Mouse (Mus musculus) frontal cortex, adult (tissue): ENCODE measurements around the gene Usp29.
"Not testable (repeated sequence)": the region's sequence is repeated elsewhere in the genome, so short reads cannot be mapped to it uniquely, and the experiment has no call there.

Experiments
- ATAC-seq: cut with Nextera tagmentation; 2 replicates; pipeline ENCODE4 v1.9.2; 2017; ENCODE audit warnings: mild to moderate bottlenecking, moderate library complexity, mixed read lengths; ENCODE audit not compliant: low TSS enrichment

Gene Usp29

GRCm38 (mm10) chr7:6925926-6926730 is 195.8 kb downstream of the Usp29 start:
- ATAC-seq, result no peak

GRCm38 (mm10) chr7:6926731-6926995 is 196.3 kb downstream of the Usp29 start:
- ATAC-seq, result no peak

GRCm38 (mm10) chr7:6929286-6929685 is 198.9 kb downstream of the Usp29 start:
- ATAC-seq, result no peak

- ATAC-seq, result no peak
These were observed 204.4 kb downstream of the Usp29 start for GRCm38 (mm10) chr7:6934741-6935140.

GRCm38 (mm10) chr7:6937040-6937439 is 206.7 kb downstream of the Usp29 start:
- peak; percentile 85 for ATAC-seq

- peak; percentile 67 for ATAC-seq
These were observed 210.4 kb downstream of the Usp29 start for GRCm38 (mm10) chr7:6940761-6941231.

- not testable (repeated sequence) for ATAC-seq
These were observed 217.7 kb downstream of the Usp29 start for GRCm38 (mm10) chr7:6948061-6948460.

GRCm38 (mm10) chr7:6956576-6956975 is 226.2 kb downstream of the Usp29 start:
- ATAC-seq, result no peak

GRCm38 (mm10) chr7:6958574-6958973 is 228.2 kb downstream of the Usp29 start:
- ATAC-seq, result no peak

- no peak for ATAC-seq
These were observed 243.2 kb downstream of the Usp29 start for GRCm38 (mm10) chr7:6973566-6973965.

- ATAC-seq, result no peak
These were observed 246.5 kb downstream of the Usp29 start for GRCm38 (mm10) chr7:6976890-6977289.

GRCm38 (mm10) chr7:6995251-6995650 is 264.9 kb downstream of the Usp29 start, which contains the start of gene Aurkc:
Aurkc (plus strand) TSS chr7:6995300.
- ATAC-seq, result not testable (repeated sequence)

- not testable (repeated sequence) for ATAC-seq
These were observed 268.5 kb downstream of the Usp29 start for GRCm38 (mm10) chr7:6998914-6999313.

GRCm38 (mm10) chr7:7005441-7005840 is 275.1 kb downstream of the Usp29 start:
- not testable (repeated sequence) for ATAC-seq
